Mouse (Mus musculus) heart, postnatal 0 days (tissue): Measurements from ENCODE around the gene Ddx31.

ENCODE experiments used
- CTCF ChIP-seq: IDR thresholded peaks from 2 replicates; pipeline ENCODE4 v1.5.1; 2016; ENCODE audit warnings: antibody characterized with exemption, control low read depth, low read depth
- EP300 ChIP-seq: IDR thresholded peaks from 2 replicates; pipeline ENCODE4 v1.6.1; 2016; ENCODE audit warnings: antibody characterized with exemption, low read depth

DNA sequence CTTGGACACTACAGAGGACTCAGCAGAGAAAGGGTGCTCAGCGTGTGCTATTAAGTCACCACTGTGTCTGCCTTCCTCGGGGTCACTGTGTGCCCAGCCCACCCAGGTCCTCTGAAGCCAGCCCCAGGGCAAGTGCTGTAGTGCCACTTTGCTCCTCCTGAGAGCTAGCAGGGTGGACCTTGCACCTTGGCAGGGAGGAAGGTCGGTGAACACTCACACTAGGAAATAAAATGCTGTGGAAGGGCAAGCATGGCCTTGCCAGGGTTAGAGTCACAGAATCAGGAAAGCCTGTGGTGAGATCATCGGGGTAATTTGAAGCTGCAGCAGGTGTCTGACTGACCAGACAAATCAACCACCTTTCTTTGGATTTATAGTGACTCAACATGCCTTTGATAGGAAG, 65.4 kb downstream of the Ddx31 start:
- TF ChIP-seq CTCF (no peak), EP300 (no peak)
